Mouse (Mus musculus): Measurements from ENCODE around the gene Gm43191.

DNA sequence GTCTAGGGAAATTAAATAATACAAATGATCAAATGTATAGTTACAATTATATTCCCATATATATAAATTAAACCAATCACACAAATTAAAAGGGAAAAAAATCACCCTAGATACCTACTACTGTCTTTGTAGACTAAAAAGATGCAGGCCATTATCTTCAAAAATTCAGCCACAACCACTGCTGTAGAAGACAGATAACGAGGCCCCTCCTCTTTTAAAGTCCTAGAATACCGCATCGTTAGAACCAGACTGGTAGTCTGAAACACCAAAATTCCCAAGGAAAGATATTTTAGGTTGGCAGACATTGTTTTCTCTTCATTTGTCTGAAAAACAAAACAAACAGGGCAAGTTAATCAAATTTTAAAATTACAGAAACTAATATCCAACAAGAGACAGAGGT is 13.3 kb upstream of the Gm43191 start:
- TF ChIP-seq CTCF (conservative IDR thresholded peaks at IDR 0.05; ENCODE audit: insufficient read depth, insufficient read length, low read depth, low read length) (no peak), POLR2A (IDR thresholded peaks at IDR 0.05; ENCODE audit: low read depth, low read length) (no peak)
